Comparison of ENCODE assay signal across 14 mouse cellular contexts in genomic region chr10:22699487-22700335, GRCm38 (mm10). TPM values are rescaled to one million over a fixed set of nuclear protein-coding genes. Genes with fewer than 3 reads are reported as not detected.
DNase-seq lines count a peak whose midpoint lies in the region; ATAC-seq and TF ChIP-seq lines count a peak whose summit lies in the region.
"Had no signal": no experiment of that assay in that cellular context is flagged by ENCODE, and none has a peak within 500 bp of the region (broad histone marks: within the 10 kb centered on the region; RNA-seq: fewer than 3 reads in every experiment).

No protein-coding gene starts in this region.

- peaks cover 10% of the 10 kb centered on the region for H3K4me1 ChIP-seq in forebrain, embryonic 15.5 days
- peaks cover 6% of the 10 kb centered on the region; the same call in 1 of the 2 replicates for H3K4me1 ChIP-seq in forebrain, embryonic 12.5 days
- H3K4me1 ChIP-seq in liver, adult 2 months (ENCODE audit: control insufficient read depth, insufficient read depth, low read length), result no peaks in the 10 kb centered on the region

- H3K9me3 ChIP-seq in forebrain, embryonic 15.5 days, result no peaks in the 10 kb centered on the region
- H3K9me3 ChIP-seq in forebrain, embryonic 12.5 days, result no peaks in the 10 kb centered on the region
- H3K9me3 ChIP-seq: heart, embryonic 15.5 days; midbrain, embryonic 12.5 days had no signal

- H3K4me2 ChIP-seq in forebrain, embryonic 15.5 days (replicated peaks), result no peak overlapping the region
- no peak overlapping the region for H3K4me2 ChIP-seq in forebrain, embryonic 12.5 days
- H3K4me2 ChIP-seq: heart, embryonic 15.5 days; midbrain, embryonic 12.5 days had no signal

- no peak overlapping the region for H3K4me3 ChIP-seq in forebrain, embryonic 15.5 days
- no peak overlapping the region for H3K4me3 ChIP-seq in forebrain, embryonic 12.5 days (replicated peaks)
- no peak overlapping the region for H3K4me3 ChIP-seq in liver, adult 2 months (ENCODE audit: insufficient read depth, low read depth, low read length)
- H3K4me3 ChIP-seq: heart, embryonic 15.5 days; midbrain, embryonic 12.5 days had no signal

- no peaks in the 10 kb centered on the region for H3K27me3 ChIP-seq in forebrain, embryonic 15.5 days
- no peaks in the 10 kb centered on the region for H3K27me3 ChIP-seq in forebrain, embryonic 12.5 days
- peaks cover 2% of the 10 kb centered on the region; the same call in 1 of the 2 replicates for H3K27me3 ChIP-seq in liver, adult 2 months (ENCODE audit: control insufficient read depth, insufficient read depth, low read length)
- H3K27me3 ChIP-seq: heart, embryonic 15.5 days; midbrain, embryonic 12.5 days; Patski had no signal

- WGBS in forebrain, embryonic 15.5 days, result 73% methylated on average over 19 of the region's 19 CpGs
- 82% methylated on average over 19 of the region's 19 CpGs for WGBS in forebrain, embryonic 12.5 days
- 78% methylated on average over 19 of the region's 19 CpGs for WGBS in liver, adult 2 months

- H3K9ac ChIP-seq in forebrain, embryonic 15.5 days (replicated peaks), result no peak overlapping the region
- H3K9ac ChIP-seq in forebrain, embryonic 12.5 days, result no peak overlapping the region
- no peak overlapping the region for H3K9ac ChIP-seq in liver, adult 2 months (ENCODE audit: low read depth, low read length)
- H3K9ac ChIP-seq: heart, embryonic 15.5 days; liver, postnatal 0 days; midbrain, embryonic 12.5 days had no signal

- no peak for TF ChIP-seq CTCF in liver, adult 2 months (IDR thresholded peaks at IDR 0.05; ENCODE audit: low read depth, low read length)

- no peaks in the 10 kb centered on the region for H3K79me2 ChIP-seq in liver, adult 2 months (ENCODE audit: control insufficient read depth, insufficient read depth, low read length)

- no peak for TF ChIP-seq POLR2A in liver, adult 2 months (IDR thresholded peaks at IDR 0.05; ENCODE audit: extremely low read depth, insufficient read depth, low read length)

- peaks cover 2% of the 10 kb centered on the region; the same call in 1 of the 2 replicates for H3K36me3 ChIP-seq in forebrain, embryonic 15.5 days
- peaks cover 25% of the 10 kb centered on the region for H3K36me3 ChIP-seq in forebrain, embryonic 12.5 days (replicated peaks)
- H3K36me3 ChIP-seq in liver, adult 2 months (ENCODE audit: control insufficient read depth, insufficient read depth, low read length), result no peaks in the 10 kb centered on the region; the same call in 1 of the 2 replicates

- H3K27ac ChIP-seq in forebrain, embryonic 15.5 days (replicated peaks), result no peak overlapping the region
- no peak overlapping the region for H3K27ac ChIP-seq in forebrain, embryonic 12.5 days
- H3K27ac ChIP-seq in liver, adult 2 months (replicated peaks; ENCODE audit: insufficient read depth, low read depth, low read length), result no peak overlapping the region
- H3K27ac ChIP-seq: heart, embryonic 15.5 days; midbrain, embryonic 12.5 days had no signal

- ATAC-seq in forebrain, embryonic 15.5 days (replicated peaks), result 0 out of 2 replicates have a peak, but pooled peaks have one; percentile 17
- ATAC-seq in forebrain, embryonic 12.5 days (ENCODE audit: low FRiP score), result no peak
- ATAC-seq in monocyte, adult 5-6 weeks (replicated peaks; ENCODE audit: insufficient number of reproducible peaks, low FRiP score, low TSS enrichment, poor library complexity, severe bottlenecking), result peak; percentile 25; the same call in 1 of the 2 replicates
- ATAC-seq: liver, postnatal 0 days; Patski had no signal

- DNase-seq in liver, adult 2 months (ENCODE audit: extremely low read depth, low read depth, low spot score), result peak; percentile 7
- DNase-seq in liver, result no peak
- DNase-seq in cerebellum, postnatal 25 days, result peak; percentile 36 to 60
- DNase-seq in kidney, postnatal 10 days, result no peak
- DNase-seq in adrenal gland, postnatal 36 days, result no peak
- DNase-seq: adrenal gland, postnatal 10 days; kidney, adult 18-20 months; liver, postnatal 0 days had no signal

RNA-seq across cellular contexts. Expression of gene Tbpl1, which starts 32.0 kb away (rescaled TPM):
- 107 and 115 TPM in 2 replicates for polyA plus RNA-seq in forebrain, embryonic 15.5 days (2015; fragmentation: Nextera tagmentation; extraction: Ambion mirVana)
- 118 and 122 TPM in 2 replicates for polyA plus RNA-seq in forebrain, embryonic 12.5 days (2016; fragmentation: Nextera tagmentation; extraction: Ambion mirVana)
- 7.8 and 8.3 TPM in 2 replicates for total RNA-seq in liver, adult 2 months (2014; rRNA removed)
- 6.0 and 7.9 TPM in 2 replicates for polyA plus RNA-seq in liver, adult 2 months (2012; rRNA removed)
- 68.4 to 92.5 TPM (median 74.4 TPM) in 3 replicates for total RNA-seq in monocyte, adult 5-6 weeks (2017)
- 10 to 100 TPM; 31.0 to 34.6 TPM for total RNA-seq in adrenal gland, postnatal 36 days (2021)

RNA-seq across cellular contexts. Expression of gene Slc2a12, which starts 54.9 kb away (rescaled TPM):
- 2.8 and 4.0 TPM in 2 replicates for polyA plus RNA-seq in forebrain, embryonic 15.5 days (2015; fragmentation: Nextera tagmentation; extraction: Ambion mirVana)
- 1.8 and 2.1 TPM in 2 replicates for polyA plus RNA-seq in forebrain, embryonic 12.5 days (2016; fragmentation: Nextera tagmentation; extraction: Ambion mirVana)
- 0.13 and 0.46 TPM in 2 replicates for total RNA-seq in liver, adult 2 months (2014; rRNA removed)
- 0.05 and 0.13 TPM in 2 replicates for polyA plus RNA-seq in liver, adult 2 months (2012; rRNA removed)
- total RNA-seq in monocyte, adult 5-6 weeks (2017), result 0.11 to 0.76 TPM in 2 of 3 replicates, not detected in the other
- under 1 TPM; 0.89 to 0.99 TPM for total RNA-seq in adrenal gland, postnatal 36 days (2021)
- polyA plus RNA-seq: liver, postnatal 0 days; Patski had no signal

Comparison
In these comparisons a context has a peak if more than half of its experiments do, and no peak if none do; other contexts are left out.
1. DNase-seq: peak in liver, adult 2 months (single experiment) and cerebellum, postnatal 25 days (2 of 2); none in liver (single experiment), kidney, postnatal 10 days (single experiment) and adrenal gland, postnatal 36 days (0 of 2).